Mouse (Mus musculus): ENCODE measurements around the gene Orai1.

GRCm38 (mm10) chr5:122968322-122968721 is 46.6 kb upstream of the Orai1 start:
- TF ChIP-seq GATA1 (IDR thresholded peaks at IDR 0.05; ENCODE audit: low read length) (no peak), TAL1 (IDR thresholded peaks at IDR 0.05; ENCODE audit: low read length) (no peak)

Data from erythroblast, embryonic 14.5 days (primary cell).